Mouse (Mus musculus): Measurements from ENCODE around the gene Cklf. TPM values are rescaled to one million over a fixed set of nuclear protein-coding genes. Genes with fewer than 3 reads are reported as not detected.
A peak's percentile ranks its signal among the peaks of the same experiment; 100 is the strongest.

The Cklf gene
- 20.7 and 25.3 TPM in 2 replicates for total RNA-seq (2012; rRNA removed)
- 35.2 and 38.8 TPM in 2 replicates for total RNA-seq (2014; rRNA removed)
- polyA plus RNA-seq (2012; ENCODE audit: insufficient read length, low read depth), result 25.0 and 29.7 TPM in 2 replicates

- dilution Hi-C loops (cut with MboI; ENCODE audit: extremely low pct_ligation_motif_present, extremely low pct_unique_long_range_greater_than_20kb, low sequenced_read_pairs), result no loop called here
Observed at GRCm38 (mm10) chr8:104250439-104251367, at the start of gene Cklf. Gene Cklf, plus strand, starts transcription at chr8:104250861.

GRCm38 (mm10) chr8:104201622-104202021, 49.0 kb upstream of the Cklf start:
- dilution Hi-C loops (cut with MboI; ENCODE audit: extremely low pct_ligation_motif_present, extremely low pct_unique_long_range_greater_than_20kb, low sequenced_read_pairs) (no loop called here), in situ Hi-C loops (cut with MboI; ENCODE audit: low pct_ligation_motif_present, low pct_unique_long_range_greater_than_20kb, low sequenced_read_pairs) (no loop called here)
- Histone ChIP-seq H3K4me2 (ENCODE audit: insufficient read depth, low read depth, poor library complexity, severe bottlenecking) (no peak overlapping the region), H3K27me3 (replicated peaks) (peaks cover 81% of the 10 kb centered on the region), H3K4me3 (replicated peaks in 1 of 3; ENCODE audit: low read depth in 2 of 3, low read length in 2 of 3, poor library complexity in 1 of 3) (no peak overlapping the region), H3K9me3 (replicated peaks; ENCODE audit: low read length) (peaks cover under 1% of the 10 kb centered on the region), H3K79me2 (replicated peaks; ENCODE audit: control insufficient read depth, extremely low read depth, insufficient read depth, poor library complexity, severe bottlenecking) (no peaks in the 10 kb centered on the region), H3K36me3 (replicated peaks in 1 of 2; ENCODE audit: control insufficient read depth in 1 of 2, insufficient read depth in 1 of 2, low read length in 1 of 2) (no peaks in the 10 kb centered on the region), H3K27ac (ENCODE audit: insufficient read depth, low read depth) (no peak overlapping the region), H3K9ac (ENCODE audit: insufficient read depth, low read depth) (no peak overlapping the region), H3K4me1 (ENCODE audit: control insufficient read depth in 1 of 2, insufficient read depth in 2 of 2) (peaks cover 6 to 15% of the 10 kb centered on the region in 2 experiments; a peak in 3 of 4 replicates)
- TF ChIP-seq CTCF (conservative IDR thresholded peaks at IDR 0.05 in 1 of 2, IDR thresholded peaks at IDR 0.05 in 1 of 2; ENCODE audit: low read depth in 2 of 2, low read length in 2 of 2) (no peak), ZKSCAN1 (IDR thresholded peaks at IDR 0.05; ENCODE audit: borderline replicate concordance, low read depth, low read length) (no peak), ZC3H11A (IDR thresholded peaks at IDR 0.05; ENCODE audit: low read depth, low read length) (no peak), ZNF384 (IDR thresholded peaks at IDR 0.05; ENCODE audit: low read depth, low read length) (no peak), MAFK (IDR thresholded peaks at IDR 0.05; ENCODE audit: insufficient replicate concordance, low read length) (peak; percentile 83), ELF1 (IDR thresholded peaks at IDR 0.05; ENCODE audit: low read depth, low read length) (no peak)
- DNase-seq (ENCODE audit: extremely low read depth), result no peak

More at GRCm38 (mm10) chr8:104250439-104251367, at the start of gene Cklf:
- peak within 1 kb of the TSS; percentile 94 for H3K9ac ChIP-seq (ENCODE audit: insufficient read depth, low read depth)
- peak within 1 kb of the TSS; percentile 91 for H3K27ac ChIP-seq (ENCODE audit: insufficient read depth, low read depth)
- H3K79me2 ChIP-seq (replicated peaks; ENCODE audit: control insufficient read depth, extremely low read depth, insufficient read depth, poor library complexity, severe bottlenecking), result peaks cover 2% of the 10 kb centered on the region; the same call in 1 of the 2 replicates
- in situ Hi-C loops (cut with MboI; ENCODE audit: low pct_ligation_motif_present, low pct_unique_long_range_greater_than_20kb, low sequenced_read_pairs), result no loop called here
- H3K9me3 ChIP-seq (replicated peaks; ENCODE audit: low read length), result no peaks in the 10 kb centered on the region
- no peaks in the 10 kb centered on the region for H3K27me3 ChIP-seq (replicated peaks)
- H3K36me3 ChIP-seq (replicated peaks in 1 of 2; ENCODE audit: control insufficient read depth in 1 of 2, insufficient read depth in 1 of 2, low read length in 1 of 2), result peaks cover 0 to 14% of the 10 kb centered on the region in 2 experiments
- peaks cover 7 to 46% of the 10 kb centered on the region in 2 experiments for H3K4me1 ChIP-seq (ENCODE audit: control insufficient read depth in 1 of 2, insufficient read depth in 2 of 2)
- DNase-seq (ENCODE audit: extremely low read depth), result peak; percentile 91
- H3K4me3 ChIP-seq (replicated peaks in 1 of 3; ENCODE audit: low read depth in 2 of 3, low read length in 2 of 3, poor library complexity in 1 of 3), result peak within 1 kb of the TSS; percentile 82 to 95 (median 94)
- peak within 1 kb of the TSS; percentile 62 for H3K4me2 ChIP-seq (ENCODE audit: insufficient read depth, low read depth, poor library complexity, severe bottlenecking)
- TF ChIP-seq UBTF (IDR thresholded peaks at IDR 0.05; ENCODE audit: low read depth, low read length) (peak; percentile 48; the same call in 1 of the 2 replicates), CTCF (conservative IDR thresholded peaks at IDR 0.05 in 1 of 2, IDR thresholded peaks at IDR 0.05 in 1 of 2; ENCODE audit: low read depth in 2 of 2, low read length in 2 of 2) (peak in 1 of 2 experiments; percentile 35; a peak in 2 of 4 replicates), TBP (conservative IDR thresholded peaks at IDR 0.05; ENCODE audit: low read depth, low read length) (peak; percentile 82), MYC (IDR thresholded peaks at IDR 0.05; ENCODE audit: low read depth, low read length) (peak; percentile 50), USF1 (IDR thresholded peaks at IDR 0.05; ENCODE audit: low read depth, low read length) (no peak), TCF12 (IDR thresholded peaks at IDR 0.05; ENCODE audit: low read depth, low read length) (peak; percentile 93), POLR2AphosphoS2 (IDR thresholded peaks at IDR 0.05; ENCODE audit: low read depth, low read length) (peak; percentile 70; the same call in 1 of the 2 replicates), NELFE (IDR thresholded peaks at IDR 0.05; ENCODE audit: low read depth, low read length) (peak; percentile 95), IRF4 (IDR thresholded peaks at IDR 0.05; ENCODE audit: low read depth, low read length) (peak; percentile 10; the same call in 1 of the 2 replicates), ZMIZ1 (IDR thresholded peaks at IDR 0.05; ENCODE audit: low read depth, low read length) (peak; percentile 76; the same call in 1 of the 2 replicates), POLR2A (IDR thresholded peaks at IDR 0.05; ENCODE audit: low read depth, low read length) (peak; percentile 96), MXI1 (IDR thresholded peaks at IDR 0.05; ENCODE audit: low read depth, low read length) (peak; percentile 80), ZC3H11A (IDR thresholded peaks at IDR 0.05; ENCODE audit: low read depth, low read length) (no peak), NRF1 (IDR thresholded peaks at IDR 0.05; ENCODE audit: low read depth, low read length) (peak; percentile 90), ZNF384 (IDR thresholded peaks at IDR 0.05; ENCODE audit: low read depth, low read length) (peak; percentile 88), ETS1 (conservative IDR thresholded peaks at IDR 0.05; ENCODE audit: low read depth, low read length) (no peak), SIN3A (IDR thresholded peaks at IDR 0.05; ENCODE audit: low read length) (peak; percentile 79), GABPA (IDR thresholded peaks at IDR 0.05; ENCODE audit: insufficient replicate concordance, low read depth, low read length) (no peak), E2F4 (IDR thresholded peaks at IDR 0.05; ENCODE audit: insufficient replicate concordance, low read depth, low read length) (peak; percentile 50; the same call in 1 of the 2 replicates)

All from CH12.LX (cell line).